Mouse (Mus musculus): Measurements from ENCODE around the gene Tbc1d20.

DNA sequence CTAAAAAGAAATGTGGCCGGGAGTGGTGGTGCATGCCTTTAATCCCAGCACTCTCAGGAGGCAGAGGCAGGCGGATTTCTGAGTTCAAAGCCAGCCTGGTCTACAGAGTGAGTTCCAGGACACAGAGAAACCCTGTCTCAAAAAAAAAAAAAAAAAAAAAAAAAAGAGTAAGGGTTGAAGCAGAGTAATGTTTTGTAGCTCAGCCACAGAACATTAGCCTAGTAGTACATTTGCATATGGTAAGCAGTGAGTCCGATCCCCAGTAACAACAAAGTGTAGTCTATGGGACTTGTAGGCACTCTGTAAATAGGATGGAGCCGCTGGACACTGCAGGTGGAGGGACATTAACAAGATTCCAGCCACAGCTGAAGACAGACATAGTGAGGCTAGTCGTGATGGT lies 51.3 kb downstream of the Tbc1d20 start:
- TF ChIP-seq CTCF (IDR thresholded peaks at IDR 0.05; ENCODE audit: low read depth), result no peak
- no peak for TF ChIP-seq EP300 (optimal IDR thresholded peaks at IDR 0.05)

All from stomach, postnatal 0 days (tissue).